In the genomic region with DNA sequence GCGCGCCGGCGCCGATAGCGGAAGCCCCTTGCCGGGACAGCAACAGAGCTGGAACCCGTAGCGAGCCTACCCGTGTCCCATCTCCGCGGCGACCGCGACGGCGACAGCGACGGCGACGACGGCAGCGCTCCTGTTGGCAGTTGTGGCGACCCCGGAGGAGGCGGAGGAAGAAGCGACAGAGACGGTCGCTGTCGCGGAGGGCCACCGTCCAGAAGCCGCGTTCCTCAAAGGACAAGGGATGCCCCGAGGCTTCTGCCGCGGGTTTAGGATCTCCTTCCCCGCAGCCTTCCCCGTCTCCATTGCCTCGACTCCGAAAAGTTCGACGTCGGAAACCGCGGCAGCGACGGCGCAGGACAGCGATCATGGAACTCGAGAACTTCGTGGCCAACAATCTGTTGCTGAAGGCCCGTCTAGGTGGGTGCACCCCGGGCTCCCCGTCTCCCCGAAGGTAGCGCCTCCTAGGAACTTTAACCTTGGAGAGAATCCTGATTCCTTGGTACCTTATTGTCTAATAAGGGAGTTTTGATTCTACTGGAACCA, we compare ENCODE assay signal across 8 mouse cellular contexts. TPM values are rescaled to one million over a fixed set of nuclear protein-coding genes. Genes with fewer than 3 reads are reported as not detected.
A peak's percentile ranks its signal among the peaks of the same experiment; 100 is the strongest.
DNase-seq lines count a peak whose midpoint lies in the region; ATAC-seq and TF ChIP-seq lines count a peak whose summit lies in the region.

No protein-coding gene starts in this region.

- ATAC-seq in erythroid progenitor cell, adult 5-6 weeks (replicated peaks; ENCODE audit: low FRiP score, poor library complexity, severe bottlenecking) = peak; percentile 18
- no peak for ATAC-seq in liver, embryonic 13.5 days (ENCODE audit: low read depth)
- no peak for ATAC-seq in monocyte, adult 5-6 weeks (replicated peaks; ENCODE audit: insufficient number of reproducible peaks, low FRiP score, low TSS enrichment, poor library complexity, severe bottlenecking)

- peak overlapping the region; percentile 92 for H3K4me3 ChIP-seq in gastrocnemius, adult 2 months
- peak overlapping the region; percentile 64 for H3K4me3 ChIP-seq in C2C12 (ENCODE audit: insufficient read depth, poor library complexity, severe bottlenecking)
- H3K4me3 ChIP-seq in liver, embryonic 13.5 days (replicated peaks) = peak overlapping the region; percentile 72

- peaks cover 19% of the 10 kb centered on the region for H3K36me3 ChIP-seq in C2C12 (ENCODE audit: control insufficient read depth, insufficient read depth)
- peaks cover 20% of the 10 kb centered on the region for H3K36me3 ChIP-seq in liver, embryonic 13.5 days

- H3K4me1 ChIP-seq in liver, embryonic 13.5 days (replicated peaks) = peaks cover 35% of the 10 kb centered on the region

- intact Hi-C loops in gastrocnemius, adult 2 months (cut with DNase I) = loop anchor here (2.0 kb wide), 1 partner anchor 100 kb away; the partner anchor contains the start of gene Htt

- H3K9ac ChIP-seq in liver, embryonic 13.5 days = peak overlapping the region; percentile 84

- H3K4me2 ChIP-seq in liver, embryonic 13.5 days = peak overlapping the region; percentile 93

- peaks cover 26% of the 10 kb centered on the region for H3K79me2 ChIP-seq in C2C12 (ENCODE audit: control insufficient read depth, insufficient read depth)

- DNase-seq in gastrocnemius, adult 2 months = no peak
- DNase-seq in gastrocnemius, adult 8-10 months (ENCODE audit: low spot score in 2 of 2) = no peak
- no peak for DNase-seq in liver, embryonic 13.5 days
- DNase-seq in right cerebral cortex, postnatal 36 days (ENCODE audit: low spot score in 2 of 2) = no peak
- DNase-seq in ovary, postnatal 14 days (ENCODE audit: low spot score) = no peak

- peak overlapping the region; percentile 92 for H3K27ac ChIP-seq in gastrocnemius, adult 2 months
- peak overlapping the region; percentile 95 for H3K27ac ChIP-seq in liver, embryonic 13.5 days

- TF ChIP-seq CTCF in gastrocnemius, adult 2 months (IDR thresholded peaks at IDR 0.05) = no peak
- TF ChIP-seq CTCF in C2C12 (IDR thresholded peaks at IDR 0.05; ENCODE audit: control insufficient read depth, insufficient read depth, insufficient read length) = no peak

- WGBS in liver, embryonic 13.5 days (ENCODE audit: insufficient replicate concordance) = under 1% methylated on average over 57 of the region's 57 CpGs

- H3K79me3 ChIP-seq in C2C12 (ENCODE audit: low read depth) = peaks cover 25% of the 10 kb centered on the region

- H3ac ChIP-seq in C2C12 (ENCODE audit: control insufficient read depth, insufficient read length, low read depth) = peak overlapping the region; percentile 92

- H3K27me3 ChIP-seq in C2C12 (ENCODE audit: control insufficient read depth, insufficient read depth, insufficient read length) = no peaks in the 10 kb centered on the region
- H3K27me3 ChIP-seq in liver, embryonic 13.5 days = no peaks in the 10 kb centered on the region

- H3K9me3 ChIP-seq in liver, embryonic 13.5 days (replicated peaks) = no peaks in the 10 kb centered on the region

TF ChIP-seq in C2C12, 6 proteins besides CTCF, POLR2A, EP300 and RAD21:
- no peak for TF ChIP-seq USF1 (IDR thresholded peaks at IDR 0.05; ENCODE audit: low read depth)
- TF ChIP-seq FOSL1 (IDR thresholded peaks at IDR 0.05; ENCODE audit: insufficient read depth, low read length, poor library complexity, severe bottlenecking) = no peak
- TF ChIP-seq MAX (IDR thresholded peaks at IDR 0.05) = no peak
- no peak for TF ChIP-seq MYOG (IDR thresholded peaks at IDR 0.05; ENCODE audit: control insufficient read depth, extremely low read depth, insufficient read length)
- TF ChIP-seq CEBPB (IDR thresholded peaks at IDR 0.05; ENCODE audit: low read depth) = no peak
- no peak for TF ChIP-seq MYOD1 (IDR thresholded peaks at IDR 0.05; ENCODE audit: control insufficient read depth, insufficient read length, low read depth)

RNA-seq across cellular contexts. Expression of gene Grk4, which starts 0.5 kb away (rescaled TPM):
- total RNA-seq in gastrocnemius, adult 2 months (2021) = 1 to 10 TPM; 1.0 to 4.2 TPM
- 1 to 10 TPM in 3 of 4 experiments, under 1 TPM in 1; 0.83 to 1.6 (median 1.3) TPM for total RNA-seq in gastrocnemius, adult 8-10 months (2022)
- 0.43 TPM for polyA plus RNA-seq in C2C12 (2012; fragmentation: generic; extraction: Trizol)
- total RNA-seq in erythroid progenitor cell, adult 5-6 weeks (2015; ENCODE audit: low replicate concordance) = 1.7 TPM in 1 of 2 replicates, not detected in the other
- total RNA-seq in erythroid progenitor cell, adult 5-6 weeks (2017; ENCODE audit: low replicate concordance) = 0.26 TPM in 1 of 2 replicates, not detected in the other
- polyA plus RNA-seq in liver, embryonic 13.5 days (2015; fragmentation: Nextera tagmentation; extraction: Ambion mirVana) = 0.42 and 0.67 TPM in 2 replicates
- 2.9 to 12.9 TPM (median 4.2 TPM) in 3 replicates for total RNA-seq in monocyte, adult 5-6 weeks (2017)

RNA-seq across cellular contexts. Expression of gene Nop14, which starts 0.7 kb away (rescaled TPM):
- total RNA-seq in gastrocnemius, adult 2 months (2021) = 10 to 100 TPM; 14.6 to 15.2 TPM
- total RNA-seq in gastrocnemius, adult 8-10 months (2022) = 10 to 100 TPM; 13.2 to 19.2 (median 16.0) TPM
- 24.4 TPM for polyA plus RNA-seq in C2C12 (2012; fragmentation: generic; extraction: Trizol)
- total RNA-seq in erythroid progenitor cell, adult 5-6 weeks (2015; ENCODE audit: low replicate concordance) = 5.9 and 15.5 TPM in 2 replicates
- 7.2 and 12.1 TPM in 2 replicates for total RNA-seq in erythroid progenitor cell, adult 5-6 weeks (2017; ENCODE audit: low replicate concordance)
- polyA plus RNA-seq in liver, embryonic 13.5 days (2015; fragmentation: Nextera tagmentation; extraction: Ambion mirVana) = 19.8 and 24.2 TPM in 2 replicates
- total RNA-seq in monocyte, adult 5-6 weeks (2017) = 25.9 to 45.2 TPM (median 38.6 TPM) in 3 replicates

RNA-seq across cellular contexts. Expression of gene Mfsd10, which starts 23.6 kb away (rescaled TPM):
- 1 to 10 TPM; 4.2 to 6.4 TPM for total RNA-seq in gastrocnemius, adult 2 months (2021)
- 1 to 10 TPM; 3.3 to 8.8 (median 4.6) TPM for total RNA-seq in gastrocnemius, adult 8-10 months (2022)
- polyA plus RNA-seq in C2C12 (2012; fragmentation: generic; extraction: Trizol) = 69.3 TPM
- 24.9 and 32.7 TPM in 2 replicates for total RNA-seq in erythroid progenitor cell, adult 5-6 weeks (2015; ENCODE audit: low replicate concordance)
- 11.7 and 13.5 TPM in 2 replicates for total RNA-seq in erythroid progenitor cell, adult 5-6 weeks (2017; ENCODE audit: low replicate concordance)
- polyA plus RNA-seq in liver, embryonic 13.5 days (2015; fragmentation: Nextera tagmentation; extraction: Ambion mirVana) = 56.3 and 65.9 TPM in 2 replicates
- 15.7 to 30.7 TPM (median 20.2 TPM) in 3 replicates for total RNA-seq in monocyte, adult 5-6 weeks (2017)
